Mouse (Mus musculus) olfactory bulb, adult 2 months (tissue): Measurements from ENCODE around the gene Tctex1d1.

Experiments
- CTCF ChIP-seq: fragments of 200-500 bp; IDR thresholded peaks from 2 replicates; pipeline ENCODE4 v1.5.1; 2012; ENCODE audit warnings: low read depth, mild to moderate bottlenecking, low read length, moderate library complexity; ENCODE audit not compliant: insufficient read depth
- POLR2A ChIP-seq: fragments of 200-500 bp; IDR thresholded peaks from 2 replicates; pipeline ENCODE4 v1.6.1; 2012; ENCODE audit warnings: mild to moderate bottlenecking, low read depth, low read length, moderate library complexity; ENCODE audit not compliant: insufficient read depth

- TF ChIP-seq CTCF: no peak
- TF ChIP-seq POLR2A: no peak
Observed at GRCm38 (mm10) chr4:103005190-103005945, 27.0 kb downstream of the Tctex1d1 start.
